Mouse (Mus musculus) heart, postnatal 25 days (tissue): Measurements from ENCODE around the gene Klhl26. TPM values are rescaled to one million over a fixed set of nuclear protein-coding genes. Genes with fewer than 3 reads are reported as not detected.
"Not testable (repeated sequence)": the region's sequence is repeated elsewhere in the genome, so short reads cannot be mapped to it uniquely, and the experiment has no call there.

Experiments
- DNase-seq: peaks from one replicate; pipeline ENCODE4 v3.0.0; 2022; ENCODE audit warnings: low spot score
- intact Hi-C: fragments of 180-260 bp; cut with DNase I; formaldehyde crosslinking; loops from one replicate; pipeline ENCODE4 v1.15.1; 2025
- total RNA-seq, 2 experiments: library from RNA; stranded (reverse); gene quantifications; 2 replicates each; pipeline ENCODE4 v1.2.3; 2021

Klhl26 gene
- total RNA-seq = 1 to 10 TPM; 7.6 to 7.7 TPM

DNA sequence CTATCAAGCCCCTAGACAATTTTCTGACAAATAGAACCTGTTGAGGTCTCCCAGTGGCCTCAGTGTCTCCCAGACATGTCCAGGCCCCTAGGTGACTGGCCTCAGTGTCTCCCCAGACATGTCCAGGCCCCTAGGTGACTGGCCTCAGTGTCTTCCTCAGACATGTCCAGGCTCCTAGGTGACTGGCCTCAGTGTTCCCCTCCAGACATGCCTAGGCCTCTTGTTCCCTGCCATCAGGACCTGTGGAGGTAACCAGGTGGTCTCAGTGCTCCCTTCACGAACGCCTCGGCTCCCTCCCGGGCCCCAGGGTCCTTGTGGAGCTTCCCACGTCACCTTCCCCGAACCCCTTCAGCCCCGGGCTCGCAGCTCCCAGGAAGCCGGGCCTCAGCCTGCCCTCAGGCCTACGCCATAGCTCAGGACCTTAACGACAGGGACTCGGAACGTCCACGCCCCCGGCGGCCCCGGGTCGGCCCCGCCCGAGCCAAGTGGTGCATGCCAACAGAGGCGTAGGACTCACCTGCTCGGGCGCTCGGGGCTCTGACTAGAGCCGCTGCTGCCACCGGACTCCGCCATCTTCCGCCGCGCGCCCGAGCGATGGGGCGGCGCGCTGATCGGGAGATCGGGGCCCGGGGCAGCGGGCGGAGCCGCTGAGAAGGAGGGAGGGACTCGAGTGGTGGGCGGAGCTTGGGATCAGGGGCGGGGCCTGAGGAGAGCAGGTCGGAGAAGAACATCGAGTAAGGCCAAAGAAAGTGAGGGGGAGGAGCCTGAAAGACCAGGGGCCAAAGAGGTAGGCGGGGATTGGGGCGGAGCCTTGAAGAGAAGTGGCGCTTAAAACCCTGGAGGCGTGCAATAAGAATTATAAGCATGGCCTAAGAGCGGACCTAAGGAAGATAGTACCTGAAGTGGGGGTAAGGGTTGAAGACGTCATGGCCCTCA is at the start of gene Klhl26:
Gene Klhl26, minus strand, starts transcription at position 636 of the 936 bp plus-strand sequence.
- intact Hi-C loops = no loop called here
- peak; percentile 91 for DNase-seq

DNA sequence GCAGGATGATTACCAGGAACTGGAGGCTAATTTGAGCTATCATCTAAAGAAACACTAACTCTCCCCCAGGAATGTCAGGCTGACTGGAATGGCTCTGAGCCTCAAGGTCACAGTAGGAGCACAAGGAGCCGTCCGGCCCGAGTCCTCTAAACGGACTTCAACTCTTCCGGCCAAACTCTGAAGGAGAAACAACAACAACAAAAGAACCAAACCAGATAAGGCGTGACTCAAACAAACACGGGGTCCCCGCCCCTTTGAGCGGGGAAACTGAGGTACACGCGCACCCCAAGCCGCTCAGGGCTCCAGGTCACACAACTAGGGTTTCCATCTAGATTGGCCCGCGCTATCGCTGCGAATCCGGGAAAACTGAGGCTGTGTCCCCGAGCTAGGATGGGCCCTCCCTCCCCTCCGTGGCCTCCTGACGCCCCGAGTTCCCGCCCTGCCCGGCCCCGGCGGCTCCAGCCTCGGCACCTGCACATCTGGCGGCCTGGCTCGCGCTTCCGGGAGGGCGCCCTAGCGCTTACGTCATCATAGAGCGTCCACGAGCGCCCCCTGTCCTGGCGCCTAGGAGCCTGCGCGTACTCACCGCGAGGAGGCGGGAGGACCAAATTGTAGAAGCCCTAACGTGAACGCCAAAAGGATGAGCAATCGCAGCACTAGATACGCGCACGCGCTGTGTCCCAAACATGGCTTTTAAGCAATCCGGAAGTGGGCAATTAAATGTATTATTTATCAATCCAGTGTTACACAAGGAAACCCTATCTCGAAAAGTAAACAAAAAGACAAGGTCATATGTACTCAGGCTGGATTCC is 46.0 kb upstream of the Klhl26 start:
- intact Hi-C loops = no loop called here
- DNase-seq = peak; percentile 94

DNA sequence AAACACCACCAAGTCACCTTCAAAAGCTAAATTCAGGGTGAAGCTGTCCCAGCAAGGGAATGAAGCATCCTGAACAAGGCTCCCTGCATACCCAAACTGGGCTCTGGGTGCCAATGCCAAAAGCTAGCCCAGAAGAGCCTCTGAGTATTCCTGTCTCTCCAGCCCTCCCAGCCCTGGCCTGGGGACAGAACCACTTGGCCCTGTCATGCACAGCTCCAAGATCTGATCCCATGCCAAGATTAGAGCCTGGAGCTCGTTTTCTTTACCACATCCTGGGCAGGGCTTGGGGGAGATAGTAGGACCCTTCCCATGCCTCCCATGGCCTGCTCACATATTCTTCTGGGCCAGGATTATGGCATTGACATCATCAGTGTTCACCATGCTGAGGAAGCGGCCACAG is 42.8 kb upstream of the Klhl26 start:
- DNase-seq = no peak
- intact Hi-C loops = no loop called here

DNA sequence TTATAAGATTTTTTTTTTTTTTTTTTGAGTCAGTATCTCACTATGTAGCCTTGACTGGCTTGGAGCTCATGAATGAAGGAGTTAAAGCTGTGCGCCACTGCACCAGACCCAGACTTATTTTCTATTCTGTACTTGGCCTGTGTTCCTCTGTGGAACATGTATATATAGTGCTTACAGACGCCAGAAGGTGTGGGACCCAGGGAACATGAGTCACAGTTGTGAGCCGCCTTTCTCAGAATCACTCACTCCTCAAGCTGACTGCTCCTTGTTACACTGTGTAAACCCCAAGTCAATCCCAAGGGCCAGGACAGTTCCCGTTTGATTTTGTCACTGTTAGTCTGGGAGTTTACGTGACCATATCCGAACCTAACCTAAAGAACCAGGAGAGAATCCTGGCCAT is 42.3 kb upstream of the Klhl26 start:
- DNase-seq = no peak
- intact Hi-C loops = no loop called here

DNA sequence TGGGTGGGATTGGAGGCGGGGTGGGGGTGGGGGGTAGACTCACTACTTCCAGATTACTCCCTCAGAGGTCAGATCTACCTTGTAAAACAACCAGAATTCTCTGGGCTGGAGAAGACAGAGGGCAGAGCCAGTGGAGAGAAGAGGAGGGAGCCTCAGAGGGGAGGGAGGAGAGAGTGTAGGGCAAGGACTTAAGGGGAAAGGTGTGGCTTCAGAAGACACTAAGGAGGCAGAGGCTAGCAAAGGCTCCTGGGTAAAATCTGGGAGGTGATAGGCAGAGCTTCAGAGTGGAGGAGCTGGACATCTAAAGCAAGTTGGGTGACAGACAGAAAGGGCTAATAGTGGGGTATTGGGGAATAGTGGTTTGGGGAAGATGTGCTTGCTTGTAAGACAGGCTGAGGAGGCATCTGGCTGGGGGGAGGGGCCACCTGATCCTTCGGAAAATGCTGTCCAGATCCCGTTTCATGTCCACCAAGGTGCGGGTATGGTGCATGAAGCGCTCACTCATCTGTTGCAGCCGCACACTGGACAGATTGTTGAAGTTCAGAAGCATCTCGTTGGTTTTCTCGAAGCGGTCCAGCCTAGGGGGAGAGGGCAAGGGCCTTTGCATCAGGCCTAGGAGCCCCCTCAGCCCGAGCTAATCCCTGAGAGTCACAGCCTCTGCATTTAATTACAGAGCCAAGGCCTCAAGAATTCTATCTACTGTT is 41.3 kb upstream of the Klhl26 start:
- intact Hi-C loops = no loop called here
- no peak for DNase-seq

DNA sequence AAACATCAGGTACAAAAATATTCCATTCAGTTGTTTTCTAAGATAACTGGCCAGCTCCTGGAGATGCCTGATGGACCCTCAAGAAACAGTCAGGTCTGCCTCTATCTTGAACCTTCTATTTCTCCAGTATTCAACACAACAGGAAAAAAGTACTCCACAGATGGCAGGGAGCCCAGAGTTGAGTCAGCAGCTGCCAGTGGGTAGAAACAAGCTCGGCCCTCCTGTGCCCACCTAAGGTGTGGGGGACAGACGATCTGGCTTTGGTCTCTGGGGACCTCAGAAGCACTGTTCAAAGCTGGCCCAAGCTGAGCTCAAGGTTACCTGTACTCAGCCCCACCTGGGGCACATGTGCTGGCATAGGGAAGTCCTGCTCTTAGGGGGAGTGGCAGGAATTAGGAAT is 36.7 kb upstream of the Klhl26 start:
- no peak for DNase-seq
- intact Hi-C loops = no loop called here

DNA sequence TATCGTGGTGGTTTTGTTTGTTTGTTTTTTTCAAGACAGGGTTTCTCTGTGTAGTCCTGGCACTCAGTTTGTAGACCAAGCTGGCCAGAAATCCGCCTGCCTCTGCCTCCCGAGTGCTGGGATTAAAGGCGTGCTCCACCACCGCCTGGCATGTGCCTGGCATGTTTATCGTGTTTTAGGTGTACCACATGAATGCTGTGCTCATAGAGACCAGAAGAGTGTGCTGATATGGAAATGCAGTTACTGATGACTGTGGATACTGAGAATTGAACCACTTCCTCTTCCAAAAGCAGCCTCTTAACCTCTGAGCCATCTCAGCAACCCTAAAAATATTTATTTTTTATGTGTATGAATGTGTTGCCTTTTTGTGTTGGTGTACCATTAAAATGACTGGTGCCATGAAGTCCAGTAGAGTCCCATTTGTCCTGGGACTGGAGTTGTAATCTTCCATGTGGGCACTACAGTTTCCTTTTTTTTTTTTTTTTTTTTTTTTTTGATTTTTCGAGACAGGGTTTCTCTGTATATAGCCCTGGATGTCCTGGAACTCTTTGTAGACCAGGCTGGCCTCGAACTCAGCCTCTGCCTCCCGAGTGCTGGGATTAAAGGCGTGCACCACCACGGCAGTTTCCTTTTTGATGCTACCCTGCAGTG is 35.6 kb upstream of the Klhl26 start:
- DNase-seq = no peak
- intact Hi-C loops = no loop called here

DNA sequence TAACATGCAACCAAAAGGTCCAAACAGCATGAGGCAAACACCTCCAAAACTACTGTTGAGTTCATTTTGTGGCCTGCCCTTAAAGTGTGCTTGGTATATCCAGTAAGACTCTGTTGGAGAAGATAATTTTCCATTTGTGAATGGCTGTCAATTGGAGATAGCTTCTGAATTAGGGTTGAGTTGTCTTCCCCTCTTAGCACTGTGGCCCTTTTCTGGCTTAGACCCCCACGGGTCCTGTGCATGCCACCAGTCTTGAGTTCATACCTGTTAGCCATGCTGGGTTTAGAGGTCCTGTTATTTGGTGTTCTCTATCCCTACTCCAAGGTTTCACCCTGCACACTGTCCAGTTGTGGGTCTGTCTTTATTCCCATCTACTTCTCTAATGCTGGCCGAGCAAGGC is 35.0 kb upstream of the Klhl26 start:
- DNase-seq = no peak
- intact Hi-C loops = no loop called here

DNA sequence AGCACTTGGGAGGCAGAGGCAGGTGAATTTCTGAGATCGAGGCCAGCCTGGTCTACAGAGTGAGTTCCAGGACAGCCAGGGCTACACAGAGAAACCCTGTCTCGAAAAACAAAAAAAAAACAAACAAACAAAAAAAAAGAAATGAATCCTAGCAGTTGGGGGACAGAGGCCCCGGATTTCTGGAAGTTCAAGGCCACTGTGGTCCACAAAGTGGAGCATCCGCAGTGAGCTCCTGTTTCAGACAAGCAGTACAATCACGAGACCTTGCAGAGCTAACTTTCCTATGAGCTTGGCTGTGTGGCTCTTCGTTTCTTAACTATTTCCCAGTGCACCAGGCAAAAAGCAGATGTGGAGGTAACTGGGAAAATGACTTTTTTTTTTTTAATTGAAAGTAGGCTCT is 34.4 kb upstream of the Klhl26 start:
- DNase-seq, intact Hi-C loops: not testable (repeated sequence)

DNA sequence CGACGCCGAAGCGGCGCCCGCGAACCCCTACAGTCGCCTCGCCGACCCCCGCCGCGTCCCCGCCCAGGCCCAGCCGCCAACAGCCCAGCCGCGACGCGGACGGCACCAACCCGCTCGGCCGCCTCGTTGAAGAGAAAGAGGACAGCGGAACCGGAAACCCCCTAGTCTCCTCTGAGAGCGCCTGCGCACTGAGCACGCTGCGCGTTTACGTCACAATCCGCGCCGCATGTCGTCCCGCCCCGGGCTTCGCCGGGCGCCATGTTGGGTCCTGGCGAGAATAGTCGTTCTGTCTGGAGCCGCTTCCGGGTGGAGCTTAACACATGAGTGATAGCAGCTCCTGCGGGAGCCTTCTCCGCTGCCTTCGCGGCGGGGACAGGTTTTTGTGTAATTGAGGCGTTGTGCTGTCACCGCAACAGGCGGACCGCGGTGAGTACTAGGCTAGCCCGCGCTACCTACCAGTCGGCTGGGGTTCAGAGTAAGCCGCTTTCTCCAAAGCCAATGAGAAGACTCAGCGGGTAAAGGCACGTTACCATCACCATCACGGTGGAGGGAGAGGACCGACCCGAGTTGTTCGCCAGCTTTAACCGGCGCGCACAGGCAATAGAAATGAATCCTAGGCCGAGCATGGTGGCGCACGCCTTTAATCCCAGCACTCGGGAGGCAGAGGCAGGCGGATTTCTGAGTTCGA is 33.6 kb upstream of the Klhl26 start, which contains the start of gene Uba52:
Gene Uba52, minus strand, starts transcription at position 574 of the 688 bp plus-strand sequence.
- peak; percentile 96 for DNase-seq
- intact Hi-C loops = no loop called here

DNA sequence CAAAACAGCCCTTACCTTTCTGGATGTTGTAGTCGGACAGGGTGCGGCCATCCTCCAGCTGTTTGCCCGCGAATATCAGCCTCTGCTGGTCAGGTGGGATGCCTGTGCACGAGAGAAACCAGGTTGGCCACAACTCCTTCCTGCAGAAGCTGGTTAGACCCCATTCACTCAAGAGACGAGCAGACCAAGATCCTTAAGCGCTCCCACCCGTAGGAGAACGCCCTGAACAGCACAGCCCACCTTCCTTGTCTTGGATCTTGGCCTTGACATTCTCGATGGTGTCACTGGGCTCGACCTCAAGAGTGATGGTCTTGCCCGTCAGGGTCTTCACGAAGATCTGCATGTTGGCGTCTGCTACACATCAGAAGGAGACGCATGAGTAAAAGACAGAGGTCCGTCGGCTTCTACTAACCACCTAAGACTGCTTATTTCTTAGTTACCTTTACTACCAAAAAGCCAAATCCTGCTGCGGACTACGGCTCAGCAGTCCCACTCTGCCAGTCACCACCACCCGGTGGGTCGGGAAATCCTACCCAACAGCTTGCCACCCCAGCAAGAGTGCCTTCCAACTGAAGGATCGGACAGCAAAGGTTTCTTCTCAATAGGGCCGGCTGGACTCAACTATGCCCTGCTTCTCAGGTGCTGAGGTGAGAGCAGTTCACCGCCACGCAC is 32.6 kb upstream of the Klhl26 start:
- intact Hi-C loops = no loop called here
- DNase-seq = no peak

DNA sequence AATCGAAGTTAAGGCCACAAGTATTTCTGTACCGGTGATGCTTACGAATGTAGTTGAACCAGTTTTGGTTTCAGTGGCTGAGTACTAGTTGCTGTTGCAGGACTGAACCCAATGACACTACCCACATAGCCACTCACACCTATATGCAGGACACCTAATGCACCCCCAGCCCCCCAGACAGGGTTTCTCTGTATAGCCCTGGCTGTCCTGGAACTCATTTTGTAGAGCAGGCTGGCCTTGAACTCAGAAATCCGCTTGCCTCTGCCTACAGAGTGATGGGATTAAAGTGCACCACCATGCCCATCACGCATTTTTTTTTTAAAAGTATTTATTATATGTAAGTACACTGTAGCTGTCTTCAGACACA is 30.2 kb upstream of the Klhl26 start:
- intact Hi-C loops = no loop called here

DNA sequence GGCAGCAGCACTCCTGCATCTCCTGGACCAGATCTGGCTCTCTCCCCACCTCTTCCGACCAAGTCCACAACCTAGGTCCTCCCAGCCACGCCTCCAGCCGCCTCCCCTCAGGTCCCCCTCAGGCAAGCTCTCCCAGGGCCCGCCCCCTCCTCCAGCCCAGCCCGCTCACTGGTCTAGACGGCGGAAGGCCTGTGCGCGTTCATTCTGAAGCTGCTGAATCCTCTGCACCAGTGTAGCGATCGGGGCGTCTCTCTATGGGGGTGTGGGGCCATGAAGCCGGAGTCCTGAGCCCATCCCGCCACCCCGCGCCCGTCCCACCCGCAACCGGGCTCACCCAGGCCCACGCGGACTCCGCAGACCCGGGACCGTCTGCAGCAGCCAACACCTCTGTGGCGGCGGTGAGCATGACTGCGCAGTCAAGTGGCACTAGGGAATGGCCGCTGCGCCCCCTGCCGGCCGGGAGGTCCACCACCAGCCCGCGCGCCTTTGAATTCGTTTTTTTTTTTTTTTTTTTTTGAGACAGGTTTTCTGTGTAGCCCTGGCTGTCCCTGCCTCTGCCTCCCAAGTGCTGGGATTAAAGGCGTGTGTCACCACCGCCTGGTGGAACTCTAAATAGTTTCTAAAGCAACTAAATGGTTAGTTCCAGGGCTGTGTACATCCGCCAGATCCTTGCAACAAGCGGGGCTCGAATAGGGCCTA is 29.7 kb upstream of the Klhl26 start, which contains the start of gene Rex1bd:
Gene Rex1bd, minus strand, starts transcription at position 425 of the 699 bp plus-strand sequence.
- DNase-seq = peak; percentile 86
- intact Hi-C loops = no loop called here

More for the DNA sequence above, 30.2 kb upstream of the Klhl26 start:
- no peak for DNase-seq

DNA sequence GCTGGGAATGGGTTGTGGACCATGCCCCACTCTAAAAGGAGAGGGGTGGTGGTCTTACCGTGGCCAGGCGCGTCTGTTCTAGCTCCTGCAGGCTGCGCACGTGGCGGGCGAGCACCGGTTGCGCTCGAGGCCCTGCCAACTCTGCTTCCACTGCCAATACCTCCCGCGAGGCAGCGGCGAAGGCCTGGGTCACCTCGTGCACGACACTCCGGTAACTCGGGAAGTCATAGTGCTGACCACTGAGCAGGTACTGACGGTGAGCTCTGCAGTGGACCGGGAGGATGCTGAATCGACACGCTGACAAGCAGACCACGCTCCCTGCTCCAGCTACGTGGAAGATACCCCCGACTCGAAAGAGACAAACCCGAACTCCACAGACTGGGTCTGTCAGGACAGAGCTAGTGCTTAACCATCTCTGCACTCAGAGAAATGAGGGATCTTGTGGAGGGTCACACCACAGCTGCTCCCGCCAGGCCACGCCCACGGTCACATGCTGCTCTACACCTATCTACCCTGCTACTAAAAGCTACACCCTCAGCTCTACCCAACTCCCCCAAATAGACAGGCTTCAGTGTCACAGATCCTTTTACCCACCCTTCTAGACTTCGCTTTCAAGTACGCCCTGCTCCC is 29.0 kb upstream of the Klhl26 start:
- intact Hi-C loops = no loop called here
- DNase-seq = no peak

DNA sequence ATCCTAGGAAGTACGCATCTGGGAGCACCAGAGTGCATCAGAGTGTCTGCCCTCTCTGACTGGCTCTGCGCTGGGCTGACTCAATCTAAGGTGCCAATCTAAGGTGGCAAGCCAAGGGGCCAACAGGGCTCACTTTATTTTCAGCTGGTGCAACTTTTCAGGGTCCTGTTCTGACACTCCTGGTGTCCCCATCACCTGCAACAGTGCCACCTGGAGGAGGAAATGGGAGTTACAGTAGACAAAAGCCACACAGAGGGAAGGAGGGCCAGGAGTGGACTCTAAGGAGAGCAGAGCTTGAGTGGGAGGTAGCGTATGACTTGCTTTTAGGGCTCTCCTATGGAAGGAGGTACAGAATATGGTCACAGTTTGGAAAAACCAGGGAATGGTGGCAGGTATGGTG is 28.1 kb upstream of the Klhl26 start:
- no peak for DNase-seq
- intact Hi-C loops = loop anchor here (5.0 kb wide), 1 partner anchor 68 kb away; the partner anchor contains the start of gene Crtc1

DNA sequence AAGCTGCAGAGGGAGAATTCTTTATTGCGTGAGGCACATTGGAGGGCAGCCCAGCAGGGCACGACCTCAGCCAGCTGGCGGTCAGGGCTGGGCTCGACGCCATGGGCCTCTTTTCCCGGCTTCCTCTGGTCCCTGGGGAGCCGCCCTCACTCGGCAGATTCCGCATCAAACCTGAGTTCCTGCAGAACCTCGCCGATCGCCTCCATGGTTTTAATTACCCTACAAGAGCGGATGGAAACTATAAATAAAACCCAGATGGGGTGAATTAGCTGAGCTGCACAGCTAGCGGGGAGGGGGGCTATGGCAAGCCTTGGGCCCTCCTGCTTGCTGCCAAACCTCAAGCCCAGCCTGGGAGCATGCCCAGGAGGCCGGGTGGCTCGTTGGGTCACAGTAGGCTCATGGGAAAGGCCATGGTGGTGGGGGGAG is 27.5 kb upstream of the Klhl26 start:
- intact Hi-C loops = loop anchor here (5.0 kb wide), 1 partner anchor 67 kb away; the partner anchor contains the start of gene Crtc1
- peak; percentile 34 for DNase-seq

DNA sequence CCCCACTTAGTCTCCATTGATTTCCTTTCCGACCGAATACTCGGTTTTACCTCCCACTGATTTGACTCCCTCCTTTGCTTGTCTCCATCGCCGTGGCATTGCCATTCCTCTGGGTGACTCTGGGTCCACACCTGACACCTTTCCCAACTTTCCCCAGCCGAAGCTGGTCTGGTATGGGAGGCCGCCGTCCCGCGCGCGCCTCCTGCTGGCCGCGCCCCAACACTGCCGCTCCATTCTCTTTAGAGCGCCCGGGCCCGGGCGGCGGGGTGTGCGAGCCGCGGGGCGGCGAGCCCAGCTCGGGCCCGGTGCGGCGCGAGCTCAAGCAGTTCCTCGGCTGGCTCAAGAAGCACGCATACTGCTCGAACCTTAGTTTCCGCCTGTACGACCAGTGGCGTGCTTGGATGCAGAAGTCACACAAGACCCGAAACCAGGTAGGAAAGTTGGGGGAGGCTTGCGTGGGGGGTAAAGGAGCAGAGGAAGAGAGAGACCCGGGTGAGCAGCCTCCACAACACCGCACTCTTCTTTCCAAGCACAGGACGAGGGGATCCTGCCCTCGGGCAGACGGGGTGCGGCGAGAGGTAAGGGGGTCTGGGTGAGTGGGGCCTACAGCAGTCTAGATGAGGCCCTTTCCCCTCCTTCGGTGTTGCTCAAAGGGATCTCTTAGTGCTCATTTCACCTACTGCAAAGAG is 26.4 kb upstream of the Klhl26 start:
- intact Hi-C loops = loop anchor here (1.0 to 5.0 kb wide), 2 partner anchors 66 to 120 kb away; partner anchors contain the start of gene Crtc1
- DNase-seq = peak; percentile 37
